Mouse (Mus musculus) limb, embryonic 11.5 days (tissue): ENCODE measurements around the gene Irf2bp2. TPM values are rescaled to one million over a fixed set of nuclear protein-coding genes. Genes with fewer than 3 reads are reported as not detected.
A peak's percentile ranks its signal among the peaks of the same experiment; 100 is the strongest.

ENCODE experiments used
- ATAC-seq: fragments of 200-750 bp; cut with Nextera tagmentation; 2 replicates; pipeline ENCODE4 v1.8.0; 2017; ENCODE audit warnings: low read depth; ENCODE audit not compliant: insufficient number of reproducible peaks, low FRiP score, low TSS enrichment
- DNase-seq: peaks from one replicate; pipeline ENCODE4 v3.0.0-alpha.2; 2015; ENCODE audit warnings: low spot score
- H3K27ac ChIP-seq: fragments of 300-500 bp; sonication (generic); replicated peaks from 2 replicates; pipeline ENCODE4 v1.5.1; 2014; ENCODE audit warnings: low read depth, mild to moderate bottlenecking, low read length
- H3K27me3 ChIP-seq: fragments of 300-500 bp; sonication (generic); 2 replicates; pipeline ENCODE4 v1.6.1; 2014; ENCODE audit warnings: mild to moderate bottlenecking, low read length, mixed read lengths; ENCODE audit not compliant: control insufficient read depth, insufficient read depth
- H3K36me3 ChIP-seq: fragments of 300-500 bp; sonication (generic); 2 replicates; pipeline ENCODE4 v1.6.1; 2014; ENCODE audit warnings: mild to moderate bottlenecking, low read length, moderate library complexity, mixed read lengths; ENCODE audit not compliant: control insufficient read depth, insufficient read depth
- H3K4me1 ChIP-seq: fragments of 300-500 bp; sonication (generic); 2 replicates; pipeline ENCODE4 v1.6.1; 2014; ENCODE audit warnings: low read length, mixed read lengths; ENCODE audit not compliant: control insufficient read depth, insufficient read depth
- H3K4me2 ChIP-seq: fragments of 300-500 bp; sonication (generic); 2 replicates; pipeline ENCODE4 v1.6.1; 2014; ENCODE audit warnings: low read depth, mild to moderate bottlenecking, moderate library complexity; ENCODE audit not compliant: severe bottlenecking
- H3K4me3 ChIP-seq: fragments of 300-500 bp; sonication (generic); 2 replicates; pipeline ENCODE4 v1.5.1; 2014; ENCODE audit warnings: low read depth, low read length
- H3K9ac ChIP-seq: fragments of 300-500 bp; sonication (generic); 2 replicates; pipeline ENCODE4 v1.6.1; 2014; ENCODE audit warnings: mild to moderate bottlenecking, low read length
- H3K9me3 ChIP-seq: fragments of 300-500 bp; sonication (generic); 2 replicates; pipeline ENCODE4 v1.6.1; 2016; ENCODE audit warnings: low read length; ENCODE audit not compliant: control insufficient read depth
- WGBS: fragments of 180-500 bp; shearing (Covaris S2); extraction: QIAGEN DNeasy Blood & Tissue Kit; methylation state at CpG from one replicate; pipeline ENCODE4 v1.1.7; 2014; 5-methylcytosine and 5-hydroxymethylcytosine counted together
- polyA plus RNA-seq: library from polyadenylated mRNA; unstranded; fragments of >200 nt; fragmentation: Nextera tagmentation; extraction: Ambion mirVana; gene quantifications from 2 replicates; pipeline ENCODE4 v1.2.1, GENCODE M21; 2014

Gene Irf2bp2
- polyA plus RNA-seq, 1 experiment from 2014 or later, result 5.6 TPM

- Histone ChIP-seq H3K4me1 (peaks cover 52% of the 10 kb centered on the region), H3K4me3 (no peak overlapping the region), H3K27ac (no peak overlapping the region), H3K4me2 (0 out of 2 replicates have a peak overlapping the region, but pooled peaks have one; percentile 18), H3K9me3 (no peaks in the 10 kb centered on the region), H3K36me3 (peaks cover 5% of the 10 kb centered on the region), H3K9ac (no peak overlapping the region), H3K27me3 (no peaks in the 10 kb centered on the region)
- WGBS, result 59% methylated on average over 10 of the region's 10 CpGs
- DNase-seq (no peak), ATAC-seq (no peak)
Observed at GRCm38 (mm10) chr8:126587836-126588503, 5.8 kb downstream of the Irf2bp2 start.

GRCm38 (mm10) chr8:126586599-126587577, 6.9 kb downstream of the Irf2bp2 start:
- Histone ChIP-seq H3K4me3 (no peak overlapping the region), H3K36me3 (peaks cover 5% of the 10 kb centered on the region), H3K9me3 (no peaks in the 10 kb centered on the region), H3K27ac (no peak overlapping the region), H3K9ac (no peak overlapping the region), H3K27me3 (no peaks in the 10 kb centered on the region), H3K4me1 (peaks cover 52% of the 10 kb centered on the region), H3K4me2 (no peak overlapping the region)
- DNase-seq, result no peak
- 77% methylated on average over 10 of the region's 10 CpGs for WGBS
- ATAC-seq, result no peak

- Histone ChIP-seq H3K27ac (no peak overlapping the region), H3K36me3 (peaks cover 2% of the 10 kb centered on the region), H3K4me2 (no peak overlapping the region), H3K9ac (no peak overlapping the region), H3K4me3 (no peak overlapping the region), H3K4me1 (peaks cover 44% of the 10 kb centered on the region), H3K9me3 (no peaks in the 10 kb centered on the region), H3K27me3 (no peaks in the 10 kb centered on the region)
- DNase-seq (no peak), ATAC-seq (no peak)
- WGBS, result 73% methylated on average over 2 of the region's 2 CpGs
Observed at GRCm38 (mm10) chr8:126586101-126586500, 7.7 kb downstream of the Irf2bp2 start.

- Histone ChIP-seq H3K27ac (peak overlapping the region; percentile 97), H3K36me3 (no peaks in the 10 kb centered on the region), H3K9me3 (no peaks in the 10 kb centered on the region), H3K4me1 (peaks cover 43% of the 10 kb centered on the region), H3K4me3 (no peak overlapping the region), H3K27me3 (no peaks in the 10 kb centered on the region), H3K9ac (no peak overlapping the region), H3K4me2 (no peak overlapping the region)
- no peak for DNase-seq
- 62% methylated on average over 9 of the region's 9 CpGs for WGBS
- ATAC-seq, result no peak
Observed at GRCm38 (mm10) chr8:126585561-126586031, 8.2 kb downstream of the Irf2bp2 start.

- peak; percentile 45; the same call in 1 of the 2 replicates for ATAC-seq
- no peak overlapping the region for H3K9ac ChIP-seq
Observed at GRCm38 (mm10) chr8:126584844-126585231, 8.9 kb downstream of the Irf2bp2 start.

GRCm38 (mm10) chr8:126583971-126584843, 9.6 kb downstream of the Irf2bp2 start:
- Histone ChIP-seq H3K27me3 (no peaks in the 10 kb centered on the region), H3K4me1 (peaks cover 35% of the 10 kb centered on the region), H3K9me3 (no peaks in the 10 kb centered on the region), H3K9ac (peak overlapping the region; percentile 87), H3K4me2 (peak overlapping the region; percentile 98), H3K36me3 (no peaks in the 10 kb centered on the region), H3K4me3 (peak overlapping the region; percentile 54), H3K27ac (peak overlapping the region; percentile 97)
- peak; percentile 75 for ATAC-seq
- DNase-seq, result peak; percentile 86
- under 1% methylated on average over 67 of the region's 68 CpGs for WGBS

More at GRCm38 (mm10) chr8:126584844-126585231, 8.9 kb downstream of the Irf2bp2 start:
- Histone ChIP-seq H3K27ac (peak overlapping the region; percentile 97), H3K4me3 (peak overlapping the region; percentile 54; the same call in 1 of the 2 replicates), H3K36me3 (no peaks in the 10 kb centered on the region), H3K4me2 (peak overlapping the region; percentile 98), H3K27me3 (no peaks in the 10 kb centered on the region), H3K9me3 (no peaks in the 10 kb centered on the region), H3K4me1 (peaks cover 36% of the 10 kb centered on the region)
- WGBS, result 6% methylated on average over 5 of the region's 5 CpGs
- DNase-seq, result peak; percentile 39

- H3K27ac ChIP-seq, result peak overlapping the region; percentile 97
- H3K27me3 ChIP-seq, result no peaks in the 10 kb centered on the region
- H3K36me3 ChIP-seq, result no peaks in the 10 kb centered on the region
- peak overlapping the region; percentile 87; the same call in 1 of the 2 replicates for H3K9ac ChIP-seq
- peak; percentile 10; the same call in 1 of the 2 replicates for ATAC-seq
- H3K9me3 ChIP-seq, result no peaks in the 10 kb centered on the region
- peak overlapping the region; percentile 98 for H3K4me2 ChIP-seq
- peaks cover 29% of the 10 kb centered on the region for H3K4me1 ChIP-seq
- peak overlapping the region; percentile 54 for H3K4me3 ChIP-seq
- WGBS, result 3% methylated on average over 13 of the region's 13 CpGs
- peak; percentile 55 for DNase-seq
Observed at GRCm38 (mm10) chr8:126583534-126583933, 10.3 kb downstream of the Irf2bp2 start.
